Mouse (Mus musculus) fat pad, adult 2 months (tissue): ENCODE data around the gene Rnf128.

Experiments used
- DNase-seq: peaks from one replicate; pipeline ENCODE4 v3.0.0-alpha.2; 2011; ENCODE audit warnings: low read depth, low spot score; ENCODE audit errors: extremely low read depth

Gene Rnf128

DNA sequence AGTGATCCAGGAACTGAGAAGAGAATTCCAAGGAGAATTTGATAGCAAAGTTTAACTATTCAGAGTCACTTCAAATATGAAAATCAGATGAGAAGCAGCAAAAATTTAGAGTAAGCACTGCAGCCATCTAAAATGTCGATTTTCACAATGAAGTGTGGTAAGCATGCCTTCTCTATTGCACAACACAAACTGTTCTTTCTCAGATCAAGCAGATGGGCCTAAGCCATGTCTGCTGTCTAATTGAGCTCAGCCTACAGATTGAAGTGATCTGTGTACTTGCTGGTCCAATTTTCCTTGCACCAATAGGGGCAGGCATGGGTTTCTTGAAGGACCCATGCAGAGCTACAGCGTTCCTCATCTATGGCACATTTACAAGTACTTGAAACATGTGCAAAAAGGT, 51.6 kb downstream of the Rnf128 start:
- DNase-seq: no peak

DNA sequence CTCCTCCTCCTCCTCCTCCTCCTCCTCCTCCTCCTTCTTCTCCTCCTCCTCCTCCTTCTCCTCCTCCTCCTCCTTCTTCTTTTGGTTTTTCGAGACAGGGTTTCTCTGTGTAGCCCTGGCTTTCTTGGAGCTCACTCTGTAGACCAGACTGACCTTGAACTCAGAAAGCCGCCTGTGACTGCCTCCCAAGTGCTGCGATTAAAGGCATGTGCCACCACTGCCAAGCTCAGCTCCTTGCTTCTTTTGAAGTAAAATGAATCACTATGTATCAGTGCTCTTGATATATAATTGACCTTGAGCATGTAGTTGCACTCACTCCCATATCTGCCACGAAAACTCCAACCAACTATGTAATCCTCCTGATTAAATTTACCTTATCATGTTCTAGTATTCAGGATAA, 59.0 kb downstream of the Rnf128 start:
- no peak for DNase-seq

DNA sequence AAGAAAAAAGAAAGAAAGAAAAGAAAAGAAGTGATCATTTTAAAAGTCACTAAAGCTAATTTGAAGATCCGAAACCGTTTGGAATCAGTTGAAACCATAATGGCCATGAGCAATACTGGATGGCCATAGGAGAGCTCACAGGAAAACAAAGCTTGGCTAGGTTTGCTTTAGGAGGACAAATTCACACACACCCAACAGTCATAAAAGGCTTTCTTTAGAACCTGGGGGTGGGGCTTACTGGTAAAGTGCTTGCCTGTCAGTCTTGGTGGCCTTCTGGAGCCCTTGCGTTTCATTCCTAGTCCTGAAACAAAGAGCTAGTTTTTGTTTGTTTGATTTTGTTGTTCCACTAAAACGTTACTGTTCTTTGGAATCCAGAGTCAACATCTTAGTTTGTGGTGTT, 71.6 kb downstream of the Rnf128 start:
- no peak for DNase-seq

DNA sequence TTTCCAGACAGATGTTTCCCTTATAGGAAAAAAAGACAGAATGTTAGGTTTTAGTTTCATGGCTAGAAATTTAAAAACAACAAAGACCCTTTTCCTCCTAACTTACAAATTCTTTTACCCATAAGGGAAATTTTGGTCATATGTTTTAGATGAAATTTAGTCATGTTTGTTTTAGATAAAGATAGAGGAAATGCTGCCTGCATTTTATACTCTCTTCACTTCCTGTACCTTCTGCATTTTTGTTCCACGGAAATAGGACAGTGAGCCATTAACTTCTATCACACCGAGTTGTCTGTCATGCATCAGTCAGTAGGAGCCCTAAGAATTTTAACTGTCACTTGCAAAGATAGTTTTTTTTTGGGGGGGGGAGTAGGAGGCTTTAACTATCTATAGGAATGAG, 76.6 kb downstream of the Rnf128 start:
- no peak for DNase-seq

DNA sequence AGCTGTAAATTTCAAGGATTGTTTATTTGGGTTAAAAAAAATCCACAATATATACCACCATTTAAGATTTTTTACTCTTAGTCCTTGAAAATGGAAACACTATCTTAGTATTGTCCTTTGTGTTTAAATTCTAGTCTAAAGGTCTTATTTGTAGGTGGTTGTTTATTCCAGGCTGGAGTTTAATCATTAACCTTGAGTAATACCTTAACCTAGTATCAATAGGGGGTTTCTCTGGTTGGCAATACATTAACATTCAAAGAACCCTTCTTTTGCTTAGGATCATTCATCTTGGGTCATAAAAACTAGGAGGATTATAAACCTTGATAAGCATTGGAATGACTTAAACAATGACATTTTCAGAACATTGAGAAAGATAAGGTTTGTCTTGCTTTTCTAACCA, 77.3 kb downstream of the Rnf128 start:
- no peak for DNase-seq

DNA sequence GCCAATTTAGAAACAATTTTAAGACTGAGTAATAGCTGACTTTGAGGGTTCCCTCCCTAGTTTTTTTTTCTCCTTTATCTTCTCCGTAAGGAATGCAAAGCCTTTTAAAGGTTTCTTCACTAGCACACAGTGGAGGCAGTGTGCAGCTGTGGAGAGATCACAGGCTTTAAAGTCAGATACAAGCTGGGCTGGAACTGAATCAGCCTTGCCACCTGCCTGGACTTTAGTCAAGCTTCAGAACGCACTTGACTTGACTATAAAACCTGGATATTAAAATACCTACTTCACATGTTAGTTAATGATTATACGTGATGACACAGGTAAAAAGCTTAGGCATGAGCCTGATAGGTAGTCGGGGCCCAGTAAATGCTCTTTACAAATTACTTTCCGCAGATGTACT, 89.1 kb downstream of the Rnf128 start:
- DNase-seq: no peak

DNA sequence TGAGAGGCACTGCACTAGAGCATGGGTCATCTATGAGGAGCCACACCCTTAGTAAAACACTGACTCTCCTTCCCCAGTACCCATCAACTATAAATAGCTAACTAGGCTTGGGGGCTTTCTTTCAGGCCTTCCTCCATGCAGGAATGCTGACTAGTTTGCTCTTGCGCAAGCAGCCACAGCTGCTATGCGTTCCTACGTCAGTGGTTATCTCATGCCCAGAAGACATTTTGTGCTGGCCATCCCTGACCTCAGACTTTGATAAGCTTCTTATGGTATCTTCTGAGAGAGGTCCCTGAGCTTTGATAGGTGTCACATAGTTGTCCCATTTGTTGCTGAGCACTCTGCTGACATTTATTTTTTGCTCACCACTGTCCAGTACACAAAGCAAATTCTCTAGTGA, 90.2 kb downstream of the Rnf128 start:
- DNase-seq: no peak

DNA sequence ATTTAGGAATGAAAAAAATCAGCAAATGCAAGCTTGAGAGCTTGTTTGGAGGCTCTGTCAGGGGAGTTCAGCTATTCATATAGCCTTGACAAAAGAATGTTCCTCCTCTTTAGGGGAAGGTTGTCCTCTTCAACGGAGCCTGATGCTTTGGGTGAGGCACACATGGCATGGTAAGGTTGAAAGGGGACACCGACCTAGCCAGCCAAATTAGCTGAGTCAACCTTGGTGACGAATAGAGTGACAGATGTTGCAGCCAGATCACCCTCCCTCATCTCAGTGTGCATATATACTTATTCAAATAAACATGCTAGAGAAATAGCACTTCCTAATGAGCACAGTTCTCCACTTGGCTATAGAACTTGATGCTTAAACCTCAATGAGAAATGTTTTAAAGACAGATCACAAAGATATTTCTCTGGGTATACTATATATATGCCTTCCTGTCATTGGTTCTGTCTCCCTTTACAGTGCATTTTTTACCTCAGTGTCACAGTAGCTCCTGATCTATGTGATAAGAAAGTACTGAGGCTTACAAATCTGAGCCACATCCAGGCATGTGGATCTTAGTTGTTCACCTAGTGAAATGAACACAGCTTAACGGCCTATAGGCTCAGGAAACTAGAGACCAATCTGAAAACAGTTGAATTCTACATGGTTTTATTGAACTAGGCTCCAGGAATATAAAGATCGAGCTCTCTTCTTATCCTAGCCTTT, 91.4 kb downstream of the Rnf128 start:
- DNase-seq: no peak

DNA sequence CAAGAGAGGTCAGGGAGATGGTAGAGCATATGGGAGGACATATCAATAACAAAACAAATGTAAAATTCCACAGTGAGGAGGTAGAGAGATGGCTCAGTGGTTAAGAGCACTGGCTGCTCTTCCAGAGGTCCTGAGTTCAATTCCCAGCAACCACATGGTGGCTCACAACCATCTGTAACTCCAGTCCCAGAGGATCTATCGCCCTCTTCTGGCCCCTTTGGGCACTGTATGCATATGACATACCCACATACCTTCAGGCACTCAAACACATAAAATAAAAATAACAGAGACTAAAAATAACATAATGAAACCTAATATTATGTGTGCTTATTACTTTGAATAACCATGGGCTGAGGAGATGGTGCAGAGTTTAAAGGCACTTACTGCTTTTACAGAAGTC, 99.0 kb downstream of the Rnf128 start:
- no peak for DNase-seq

DNA sequence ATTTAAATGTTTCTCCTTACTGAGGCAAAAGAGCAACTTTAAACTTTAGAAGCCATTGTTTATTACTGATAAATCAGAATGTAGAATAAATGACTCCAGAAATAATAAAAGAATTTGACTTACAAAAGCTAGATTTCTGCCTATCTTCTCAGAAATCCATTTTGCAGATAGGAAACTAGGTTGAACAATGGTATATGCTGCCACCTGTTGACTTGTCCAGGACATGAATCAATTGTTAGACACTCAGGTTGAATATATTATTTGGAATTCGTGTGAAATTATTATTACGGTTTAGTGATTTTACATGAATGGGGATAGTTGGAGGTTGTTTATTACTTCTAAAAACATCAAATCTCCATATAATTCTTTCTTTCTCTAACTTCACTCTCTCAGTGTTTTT, 102.7 kb downstream of the Rnf128 start:
- DNase-seq: no peak

DNA sequence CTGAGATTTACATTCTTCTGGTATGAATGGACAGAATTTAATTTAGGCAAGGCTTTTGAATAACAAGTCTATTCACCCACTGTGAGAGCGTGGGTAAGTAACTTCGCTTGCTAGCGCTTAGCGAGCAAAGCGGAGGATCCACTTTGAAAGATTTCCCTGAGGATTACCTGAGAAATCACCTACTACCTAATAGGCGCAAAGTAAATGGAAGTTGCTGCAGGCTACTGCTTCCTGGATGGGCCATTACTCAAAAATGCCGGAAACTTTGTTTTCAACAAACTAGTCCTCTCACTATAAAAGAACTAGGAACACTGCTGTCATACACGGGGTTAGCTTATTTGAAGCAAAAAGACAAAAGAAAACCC, 121.3 kb downstream of the Rnf128 start:
- peak; percentile 10 for DNase-seq

DNA sequence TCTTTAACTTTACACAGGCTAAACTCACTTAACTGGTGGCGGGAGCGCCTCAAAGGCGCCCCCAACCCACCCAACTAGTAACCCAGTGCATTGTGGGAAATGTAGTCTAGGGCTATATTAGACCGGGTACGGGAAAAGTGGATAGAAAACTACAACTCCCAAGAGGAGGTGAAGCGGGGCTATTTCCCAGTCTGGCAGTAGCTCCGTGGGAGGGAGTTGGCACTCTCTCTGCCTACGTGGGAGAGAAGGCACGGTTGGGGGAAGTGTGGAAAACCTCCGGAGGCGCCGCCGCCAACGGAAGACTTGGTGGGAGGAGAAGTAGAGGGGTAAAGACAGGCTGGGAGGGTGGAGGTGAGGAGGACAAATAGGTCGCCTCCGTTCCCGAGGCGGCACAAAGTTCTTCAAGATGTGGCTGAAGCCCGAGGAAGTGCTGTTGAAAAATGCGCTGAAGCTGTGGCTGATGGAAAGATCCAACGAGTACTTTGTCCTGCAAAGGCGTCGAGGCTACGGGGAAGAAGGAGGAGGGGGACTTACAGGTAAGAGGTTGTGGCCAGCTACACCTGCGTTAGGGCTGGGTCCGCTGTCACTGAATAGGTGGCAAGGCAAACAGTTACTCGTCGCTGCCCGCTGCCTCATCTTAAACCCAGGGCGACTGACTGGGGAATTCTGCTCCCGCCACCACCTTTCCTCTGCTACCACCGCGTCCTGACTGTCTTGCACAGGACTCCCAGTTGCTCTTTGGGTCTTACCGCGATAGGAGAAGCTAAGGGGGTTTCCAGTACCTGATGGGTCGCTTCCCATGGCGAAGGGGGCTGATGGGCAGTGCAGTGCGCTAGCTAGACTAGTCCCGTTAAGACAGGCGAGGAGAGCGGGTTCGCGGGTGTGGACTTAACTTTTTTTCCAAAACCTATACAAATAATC, 121.9 kb downstream of the Rnf128 start, which contains the start of gene Tbc1d8b:
Gene Tbc1d8b (plus strand): TSS at position 222 of the 921 bp plus-strand sequence.
- peak; percentile 56 for DNase-seq

DNA sequence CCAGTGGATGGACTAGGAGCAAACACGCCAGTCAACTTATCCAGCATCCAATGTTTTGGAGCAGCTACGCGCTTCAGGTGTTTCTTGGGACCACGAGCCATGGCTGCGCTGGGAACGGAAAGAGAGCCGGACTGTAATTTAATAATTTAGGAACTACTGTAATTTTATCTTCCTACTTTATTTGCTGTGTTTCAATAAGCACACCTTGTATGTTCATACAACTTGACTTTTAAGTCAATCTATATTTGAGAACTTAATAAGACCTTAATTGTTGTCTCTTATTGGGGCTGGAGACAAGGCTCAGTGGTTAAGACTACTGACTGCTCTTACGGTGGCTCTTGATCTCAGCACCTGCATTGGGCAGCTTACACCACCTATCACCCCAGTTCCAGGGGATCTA, 151.3 kb downstream of the Rnf128 start, which contains the start of gene Gm15013:
Gene Gm15013 (minus strand): TSS at position 101 of the 400 bp plus-strand sequence.
- DNase-seq: no peak

DNA sequence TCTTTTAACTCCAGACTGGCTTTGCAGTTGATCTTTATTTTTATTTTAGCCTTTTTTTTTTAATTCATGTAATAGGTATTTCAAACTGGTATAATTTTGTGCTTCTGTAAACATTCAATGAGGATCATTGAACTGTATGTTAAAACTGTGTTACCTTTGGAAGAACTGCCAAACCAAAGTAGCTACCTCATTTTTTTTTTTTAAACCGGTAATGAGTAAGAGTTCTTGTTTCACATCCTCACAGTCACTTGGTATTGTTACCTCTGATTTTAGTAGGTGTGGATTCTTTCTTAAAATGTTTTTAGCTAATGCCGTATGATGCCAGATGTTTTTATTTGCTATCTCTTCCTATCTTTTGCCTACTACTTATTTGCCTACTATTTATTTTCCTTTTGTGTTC, 159.2 kb downstream of the Rnf128 start:
- no peak for DNase-seq
